Mouse (Mus musculus) intestine, embryonic 14.5 days (tissue): ENCODE data around the gene Zfp141. TPM values are rescaled to one million over a fixed set of nuclear protein-coding genes. Genes with fewer than 3 reads are reported as not detected.

Experiments used
- ATAC-seq: fragments of 200-750 bp; cut with Nextera tagmentation; replicated peaks from 2 replicates; pipeline ENCODE4 v1.8.0; 2017; ENCODE audit warnings: low read depth, moderate number of reproducible peaks, moderate TSS enrichment, moderate library complexity; ENCODE audit not compliant: low FRiP score, low TSS enrichment
- DNase-seq: peaks from one replicate; pipeline ENCODE4 v3.0.0-alpha.2; 2018; ENCODE audit warnings: low spot score
- H3K27ac ChIP-seq: fragments of 300-500 bp; sonication (generic); 2 replicates; pipeline ENCODE4 v1.5.1; 2014; ENCODE audit warnings: low read depth, mild to moderate bottlenecking, control low read depth
- H3K27me3 ChIP-seq: fragments of 300-500 bp; sonication (generic); replicated peaks from 2 replicates; pipeline ENCODE4 v1.6.1; 2014; ENCODE audit warnings: low read length, control low read depth; ENCODE audit not compliant: control insufficient read depth, insufficient read depth
- H3K36me3 ChIP-seq: fragments of 300-500 bp; sonication (generic); 2 replicates; pipeline ENCODE4 v1.6.1; 2014; ENCODE audit warnings: low read length, control low read depth; ENCODE audit not compliant: control insufficient read depth, insufficient read depth
- H3K4me1 ChIP-seq: fragments of 300-500 bp; sonication (generic); replicated peaks from 2 replicates; pipeline ENCODE4 v1.6.1; 2014; ENCODE audit warnings: low read length, control low read depth, mixed read lengths; ENCODE audit not compliant: control insufficient read depth, insufficient read depth
- H3K4me2 ChIP-seq: fragments of 300-500 bp; sonication (generic); 2 replicates; pipeline ENCODE4 v1.6.1; 2014; ENCODE audit warnings: low read length
- H3K4me3 ChIP-seq: fragments of 300-500 bp; sonication (generic); 2 replicates; pipeline ENCODE4 v1.5.1; 2014; ENCODE audit warnings: low read depth, low read length, control low read depth, mixed read lengths
- H3K9ac ChIP-seq: fragments of 300-500 bp; sonication (generic); 2 replicates; pipeline ENCODE4 v1.6.1; 2014; ENCODE audit warnings: mild to moderate bottlenecking, low read length
- H3K9me3 ChIP-seq: fragments of 300-500 bp; sonication (generic); 2 replicates; pipeline ENCODE4 v1.6.1; 2016; ENCODE audit warnings: low read length, control low read depth; ENCODE audit not compliant: control insufficient read depth
- WGBS: fragments of 180-500 bp; shearing (Covaris S2); extraction: QIAGEN DNeasy Blood & Tissue Kit; methylation state at CpG from one replicate; pipeline ENCODE4 v1.1.7; 2014; 5-methylcytosine and 5-hydroxymethylcytosine counted together
- polyA plus RNA-seq: library from polyadenylated mRNA; unstranded; fragments of >200 nt; fragmentation: Nextera tagmentation; extraction: Ambion mirVana; gene quantifications from 2 replicates; pipeline ENCODE4 v1.2.1, GENCODE M21; 2014

Gene Zfp141
- polyA plus RNA-seq, 1 experiment from 2014 or later = 10.6 TPM

DNA sequence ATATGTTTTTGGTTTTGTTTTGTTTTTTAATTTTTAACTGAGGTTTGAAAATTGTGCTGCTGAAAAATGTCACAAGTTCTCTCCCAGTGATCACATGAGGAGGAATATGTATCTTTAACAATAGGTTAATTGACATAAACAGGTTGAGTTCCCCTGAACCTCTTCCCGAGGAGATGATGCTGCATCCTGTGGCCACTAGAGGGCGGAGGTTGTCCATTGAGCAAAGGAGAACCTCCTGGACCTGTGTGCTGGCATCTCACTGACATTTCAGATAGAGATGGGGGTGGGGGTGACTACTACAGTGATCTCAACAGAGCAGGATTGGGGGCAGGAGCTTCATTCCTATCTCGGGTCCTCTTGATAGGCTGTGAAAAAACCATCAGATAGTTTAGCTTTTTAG lies 54.9 kb downstream of the Zfp141 start:
- Histone ChIP-seq H3K36me3 (no peaks in the 10 kb centered on the region), H3K27ac (no peak overlapping the region), H3K9ac (no peak overlapping the region), H3K9me3 (peaks cover 12% of the 10 kb centered on the region), H3K4me1 (no peaks in the 10 kb centered on the region), H3K4me3 (no peak overlapping the region), H3K27me3 (no peaks in the 10 kb centered on the region), H3K4me2 (no peak overlapping the region)
- DNase-seq (no peak), ATAC-seq (no peak)
- WGBS = 36% methylated on average over 3 of the region's 3 CpGs

DNA sequence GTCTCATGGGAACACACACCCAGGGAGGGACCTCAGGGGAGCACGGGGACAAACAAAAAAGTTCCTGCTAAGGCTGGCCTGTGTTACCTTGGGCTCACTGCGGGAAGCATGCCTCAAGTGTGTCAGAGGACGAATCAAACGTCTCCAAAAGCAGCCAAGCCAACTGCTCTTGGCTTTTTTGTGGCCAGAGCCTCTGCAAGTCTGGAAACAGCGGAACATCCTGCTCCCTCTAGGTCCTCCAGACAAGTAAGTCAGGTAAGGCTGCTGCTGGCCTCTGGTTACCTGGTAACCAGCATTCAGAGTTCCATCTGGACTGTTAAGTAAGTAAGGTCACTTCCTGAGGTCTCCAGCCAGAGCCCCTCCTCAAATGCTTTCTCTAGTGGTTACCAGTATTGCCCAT lies 57.7 kb downstream of the Zfp141 start, which contains the start of gene 4933421I07Rik:
TSS of gene 4933421I07Rik (minus strand) at position 271 of the 400 bp plus-strand sequence.
- H3K9me3 ChIP-seq = peaks cover 12% of the 10 kb centered on the region
- H3K4me2 ChIP-seq = no peak within 1 kb of the TSS
- no peak within 1 kb of the TSS for H3K9ac ChIP-seq
- H3K4me3 ChIP-seq = no peak within 1 kb of the TSS
- DNase-seq = no peak
- no peak for ATAC-seq
- no peaks in the 10 kb centered on the region for H3K36me3 ChIP-seq
- no peaks in the 10 kb centered on the region for H3K27me3 ChIP-seq
- WGBS = 78% methylated on average over 5 of the region's 5 CpGs
- no peak within 1 kb of the TSS for H3K27ac ChIP-seq
- no peaks in the 10 kb centered on the region for H3K4me1 ChIP-seq

DNA sequence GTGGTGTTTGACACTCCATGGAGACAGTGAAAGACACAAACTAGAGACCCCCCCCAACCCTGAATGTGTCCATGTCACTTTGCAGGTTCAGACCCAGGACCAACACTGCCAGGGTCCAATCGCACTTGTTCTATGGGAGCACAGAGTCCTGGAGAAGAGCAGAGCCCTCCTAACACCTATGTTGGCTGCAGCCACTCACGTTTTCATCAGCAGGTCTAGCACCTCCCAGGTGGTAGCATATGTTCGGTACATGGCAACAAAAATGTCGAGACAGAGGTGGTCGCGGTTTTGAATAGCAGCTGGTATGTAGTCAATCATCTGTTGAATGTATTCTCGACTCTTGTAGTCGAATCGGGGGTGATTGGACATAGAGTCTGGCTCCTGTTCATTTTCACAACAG lies 58.2 kb downstream of the Zfp141 start:
- Histone ChIP-seq H3K27ac (no peak overlapping the region), H3K9me3 (peaks cover 13% of the 10 kb centered on the region), H3K9ac (no peak overlapping the region), H3K27me3 (no peaks in the 10 kb centered on the region), H3K4me3 (no peak overlapping the region), H3K4me2 (no peak overlapping the region), H3K36me3 (no peaks in the 10 kb centered on the region), H3K4me1 (no peaks in the 10 kb centered on the region)
- no peak for ATAC-seq
- WGBS = 84% methylated on average over 9 of the region's 9 CpGs
- no peak for DNase-seq

Other genes starting within 250 kb of the Zfp141 start
- not detected in 2 replicates for gene Vmn2r61, start 245.7 kb downstream of the Zfp141 start, polyA plus RNA-seq
- gene 4933421I07Rik, start 57.6 kb downstream of the Zfp141 start, polyA plus RNA-seq = not detected in 2 replicates
- gene Gm21028, start 72.8 kb upstream of the Zfp141 start, polyA plus RNA-seq = not detected in 2 replicates
- gene Zfp977, start 86.8 kb upstream of the Zfp141 start, polyA plus RNA-seq = 2.1 and 2.7 TPM in 2 replicates
- gene Zfp976, start 136.8 kb upstream of the Zfp141 start, polyA plus RNA-seq = 1.9 and 2.4 TPM in 2 replicates
- 7.9 and 8.9 TPM in 2 replicates for gene Zfp975, start 187.0 kb upstream of the Zfp141 start, polyA plus RNA-seq
- gene Gm17067, start 221.3 kb upstream of the Zfp141 start, polyA plus RNA-seq = not detected in 2 replicates